Mouse (Mus musculus) forebrain, embryonic 12.5 days (tissue): ENCODE data around the gene Rbm6. TPM values are rescaled to one million over a fixed set of nuclear protein-coding genes. Genes with fewer than 3 reads are reported as not detected.
A peak's percentile ranks its signal among the peaks of the same experiment; 100 is the strongest.

ENCODE experiments used
- ATAC-seq: fragments of 200-750 bp; cut with Nextera tagmentation; 2 replicates; pipeline ENCODE4 v1.8.0; 2017; ENCODE audit warnings: moderate TSS enrichment; ENCODE audit not compliant: low FRiP score
- H3K27ac ChIP-seq: fragments of 300-500 bp; sonication (generic); 2 replicates; pipeline ENCODE4 v1.5.1; 2016; ENCODE audit warnings: mild to moderate bottlenecking
- H3K27me3 ChIP-seq: fragments of 300-500 bp; sonication (generic); 2 replicates; pipeline ENCODE4 v1.6.1; 2016; ENCODE audit warnings: mild to moderate bottlenecking
- H3K36me3 ChIP-seq: fragments of 300-500 bp; sonication (generic); replicated peaks from 2 replicates; pipeline ENCODE4 v1.6.1; 2016; ENCODE audit warnings: mild to moderate bottlenecking
- H3K4me1 ChIP-seq: fragments of 300-500 bp; sonication (generic); 2 replicates; pipeline ENCODE4 v1.6.1; 2016
- H3K4me2 ChIP-seq: fragments of 300-500 bp; sonication (generic); 2 replicates; pipeline ENCODE4 v1.6.1; 2016; ENCODE audit warnings: mild to moderate bottlenecking, moderate library complexity
- H3K4me3 ChIP-seq: fragments of 300-500 bp; sonication (generic); replicated peaks from 2 replicates; pipeline ENCODE4 v1.5.1; 2016; ENCODE audit warnings: mild to moderate bottlenecking
- H3K9ac ChIP-seq: fragments of 300-500 bp; sonication (generic); 2 replicates; pipeline ENCODE4 v1.6.1; 2016; ENCODE audit warnings: mild to moderate bottlenecking
- H3K9me3 ChIP-seq: fragments of 300-500 bp; sonication (generic); 2 replicates; pipeline ENCODE4 v1.6.1; 2016
- WGBS: fragments of 180-500 bp; shearing (Covaris S2); methylation state at CpG from one replicate; pipeline ENCODE4 v1.1.7; 2016; 5-methylcytosine and 5-hydroxymethylcytosine counted together
- polyA plus RNA-seq: library from polyadenylated mRNA; unstranded; fragments of >200 nt; fragmentation: Nextera tagmentation; extraction: Ambion mirVana; gene quantifications from 2 replicates; pipeline ENCODE4 v1.2.1, GENCODE M21; 2016

Gene Rbm6
- polyA plus RNA-seq, 1 experiment from 2014 or later, result 136 TPM

- peaks cover 51% of the 10 kb centered on the region for H3K36me3 ChIP-seq
- H3K9ac ChIP-seq, result no peak overlapping the region
- peak overlapping the region; percentile 74 for H3K27ac ChIP-seq
- no peak overlapping the region for H3K4me3 ChIP-seq
- 20% methylated on average over 7 of the region's 7 CpGs for WGBS
- peaks cover 43% of the 10 kb centered on the region for H3K4me1 ChIP-seq
- H3K4me2 ChIP-seq, result no peak overlapping the region
- ATAC-seq, result peak; percentile 66
- peaks cover 16% of the 10 kb centered on the region; the same call in 1 of the 2 replicates for H3K27me3 ChIP-seq
- H3K9me3 ChIP-seq, result no peaks in the 10 kb centered on the region
These were observed 134.8 kb downstream of the Rbm6 start for GRCm38 (mm10) chr9:107738020-107738840.

- H3K36me3 ChIP-seq, result peaks cover 30% of the 10 kb centered on the region
- ATAC-seq, result no peak
- H3K9ac ChIP-seq, result peak overlapping the region; percentile 43; the same call in 1 of the 2 replicates
- peak overlapping the region; percentile 70 for H3K27ac ChIP-seq
- H3K9me3 ChIP-seq, result no peaks in the 10 kb centered on the region
- peaks cover 16% of the 10 kb centered on the region; the same call in 1 of the 2 replicates for H3K27me3 ChIP-seq
- H3K4me2 ChIP-seq, result peak overlapping the region; percentile 46
- WGBS, result 3% methylated on average over 7 of the region's 7 CpGs
- H3K4me1 ChIP-seq, result peaks cover 43% of the 10 kb centered on the region
- H3K4me3 ChIP-seq, result peak overlapping the region; percentile 16; the same call in 1 of the 2 replicates
These were observed 136.9 kb downstream of the Rbm6 start for GRCm38 (mm10) chr9:107736185-107736485.

- Histone ChIP-seq H3K4me2 (peak overlapping the region; percentile 46), H3K9ac (peak overlapping the region; percentile 43; the same call in 1 of the 2 replicates), H3K4me1 (peaks cover 49% of the 10 kb centered on the region), H3K9me3 (no peaks in the 10 kb centered on the region), H3K4me3 (peak overlapping the region; percentile 16), H3K27ac (peak overlapping the region; percentile 70), H3K36me3 (peaks cover 24% of the 10 kb centered on the region), H3K27me3 (peaks cover 16% of the 10 kb centered on the region; the same call in 1 of the 2 replicates)
- WGBS, result under 1% methylated on average over 17 of the region's 17 CpGs
- ATAC-seq, result peak; percentile 21; the same call in 1 of the 2 replicates
These were observed 137.5 kb downstream of the Rbm6 start for GRCm38 (mm10) chr9:107735356-107736184.

GRCm38 (mm10) chr9:107734567-107734971, 138.5 kb downstream of the Rbm6 start:
- Histone ChIP-seq H3K27me3 (peaks cover 16% of the 10 kb centered on the region; the same call in 1 of the 2 replicates), H3K27ac (peak overlapping the region; percentile 70), H3K36me3 (peaks cover 14% of the 10 kb centered on the region), H3K4me3 (no peak overlapping the region), H3K4me1 (peaks cover 59% of the 10 kb centered on the region), H3K9me3 (no peaks in the 10 kb centered on the region), H3K4me2 (peak overlapping the region; percentile 46; the same call in 1 of the 2 replicates), H3K9ac (0 out of 2 replicates have a peak overlapping the region, but pooled peaks have one; percentile 18)
- WGBS, result 25% methylated on average over 7 of the region's 7 CpGs
- ATAC-seq, result no peak

- H3K27me3 ChIP-seq, result 0 out of 2 replicates have a peak, but pooled peaks cover 2% of the 10 kb centered on the region
- ATAC-seq, result peak; percentile 20; the same call in 1 of the 2 replicates
- no peaks in the 10 kb centered on the region for H3K36me3 ChIP-seq
- H3K4me1 ChIP-seq, result peaks cover 56% of the 10 kb centered on the region
- no peaks in the 10 kb centered on the region for H3K9me3 ChIP-seq
- peak overlapping the region; percentile 56; the same call in 1 of the 2 replicates for H3K27ac ChIP-seq
- H3K9ac ChIP-seq, result no peak overlapping the region
- 0% methylated on average over 3 of the region's 3 CpGs for WGBS
- peak overlapping the region; percentile 10; the same call in 1 of the 2 replicates for H3K4me2 ChIP-seq
- no peak overlapping the region for H3K4me3 ChIP-seq
These were observed 143.3 kb downstream of the Rbm6 start for GRCm38 (mm10) chr9:107729709-107730108.

- Histone ChIP-seq H3K36me3 (no peaks in the 10 kb centered on the region), H3K9ac (no peak overlapping the region), H3K9me3 (no peaks in the 10 kb centered on the region), H3K4me3 (no peak overlapping the region), H3K4me1 (peaks cover 56% of the 10 kb centered on the region), H3K27me3 (no peaks in the 10 kb centered on the region), H3K27ac (peak overlapping the region; percentile 56; the same call in 1 of the 2 replicates), H3K4me2 (no peak overlapping the region; the same call in 1 of the 2 replicates)
- ATAC-seq, result 0 out of 2 replicates have a peak, but pooled peaks have one; percentile 6
- 76% methylated on average over 6 of the region's 6 CpGs for WGBS
These were observed 143.9 kb downstream of the Rbm6 start for GRCm38 (mm10) chr9:107728919-107729670.

GRCm38 (mm10) chr9:107727041-107727440, 146.0 kb downstream of the Rbm6 start:
- no peak for ATAC-seq
- Histone ChIP-seq H3K27ac (0 out of 2 replicates have a peak overlapping the region, but pooled peaks have one; percentile 13), H3K27me3 (peaks cover 7% of the 10 kb centered on the region), H3K4me3 (no peak overlapping the region), H3K36me3 (no peaks in the 10 kb centered on the region), H3K9ac (no peak overlapping the region), H3K4me2 (no peak overlapping the region), H3K9me3 (no peaks in the 10 kb centered on the region), H3K4me1 (peaks cover 75% of the 10 kb centered on the region)
- WGBS, result 53% methylated on average over 3 of the region's 3 CpGs

- H3K4me3 ChIP-seq, result no peak overlapping the region
- no peak overlapping the region for H3K9ac ChIP-seq
- no peak overlapping the region for H3K4me2 ChIP-seq
- no peak for ATAC-seq
- 0 out of 2 replicates have a peak overlapping the region, but pooled peaks have one; percentile 1 for H3K27ac ChIP-seq
- H3K9me3 ChIP-seq, result no peaks in the 10 kb centered on the region
- peaks cover 64% of the 10 kb centered on the region for H3K4me1 ChIP-seq
- 92% methylated on average over 1 of the region's 1 CpGs for WGBS
- H3K27me3 ChIP-seq, result peaks cover 7% of the 10 kb centered on the region
- H3K36me3 ChIP-seq, result no peaks in the 10 kb centered on the region
These were observed 148.2 kb downstream of the Rbm6 start for GRCm38 (mm10) chr9:107724796-107725195.

- H3K4me1 ChIP-seq, result peaks cover 56% of the 10 kb centered on the region
- no peak overlapping the region for H3K4me3 ChIP-seq
- no peaks in the 10 kb centered on the region for H3K36me3 ChIP-seq
- ATAC-seq, result peak; percentile 66
- WGBS, result 3% methylated on average over 11 of the region's 11 CpGs
- peak overlapping the region; percentile 27; the same call in 1 of the 2 replicates for H3K27ac ChIP-seq
- peak overlapping the region; percentile 39 for H3K4me2 ChIP-seq
- H3K9me3 ChIP-seq, result no peaks in the 10 kb centered on the region
- peaks cover 12% of the 10 kb centered on the region for H3K27me3 ChIP-seq
- H3K9ac ChIP-seq, result no peak overlapping the region
These were observed 149.1 kb downstream of the Rbm6 start for GRCm38 (mm10) chr9:107723794-107724531.
